Mouse (Mus musculus) mature B cell (primary cell): ENCODE measurements around the gene Gm44503.

Source experiments
- in situ Hi-C: fragments of 300-500 bp; cut with MboI; formaldehyde crosslinking; loops from 2 replicates; pipeline ENCODE4 v1.14.3; 2019

Gene Gm44503

GRCm38 (mm10) chr9:73025818-73026636 is 67.4 kb downstream of the Gm44503 start:
- in situ Hi-C loops, result no loop called here

GRCm38 (mm10) chr9:73030443-73030842 is 71.8 kb downstream of the Gm44503 start:
- in situ Hi-C loops, result no loop called here

GRCm38 (mm10) chr9:73031421-73031820 is 72.8 kb downstream of the Gm44503 start:
- in situ Hi-C loops, result no loop called here

- in situ Hi-C loops, result no loop called here
Measured at GRCm38 (mm10) chr9:73033406-73033805, 74.8 kb downstream of the Gm44503 start.

- in situ Hi-C loops, result no loop called here
Measured at GRCm38 (mm10) chr9:73039222-73039945, 80.7 kb downstream of the Gm44503 start.

GRCm38 (mm10) chr9:73040080-73040479 is 81.4 kb downstream of the Gm44503 start, which contains the start of gene Pigb:
Gene Pigb (minus strand): TSS chr9:73040378.
- in situ Hi-C loops, result no loop called here

- in situ Hi-C loops, result no loop called here
Measured at GRCm38 (mm10) chr9:73044146-73045079, 85.8 kb downstream of the Gm44503 start, which contains the start of gene Rab27a. Gene Rab27a (plus strand): TSS chr9:73044854.

- in situ Hi-C loops, result no loop called here
Measured at GRCm38 (mm10) chr9:73045204-73045603, 86.6 kb downstream of the Gm44503 start.

GRCm38 (mm10) chr9:73045711-73046110 is 87.1 kb downstream of the Gm44503 start:
- in situ Hi-C loops, result no loop called here

GRCm38 (mm10) chr9:73047906-73048305 is 89.3 kb downstream of the Gm44503 start:
- in situ Hi-C loops, result no loop called here

- in situ Hi-C loops, result no loop called here
Measured at GRCm38 (mm10) chr9:73048927-73049326, 90.3 kb downstream of the Gm44503 start.

- in situ Hi-C loops, result no loop called here
Measured at GRCm38 (mm10) chr9:73049833-73050232, 91.2 kb downstream of the Gm44503 start.

GRCm38 (mm10) chr9:73050606-73051005 is 92.0 kb downstream of the Gm44503 start:
- in situ Hi-C loops, result no loop called here

GRCm38 (mm10) chr9:73055441-73055911 is 96.8 kb downstream of the Gm44503 start:
- in situ Hi-C loops, result no loop called here

GRCm38 (mm10) chr9:73059224-73059623 is 100.6 kb downstream of the Gm44503 start:
- in situ Hi-C loops, result no loop called here

- in situ Hi-C loops, result no loop called here
Measured at GRCm38 (mm10) chr9:73063621-73064290, 105.1 kb downstream of the Gm44503 start.
